In the genomic region with DNA sequence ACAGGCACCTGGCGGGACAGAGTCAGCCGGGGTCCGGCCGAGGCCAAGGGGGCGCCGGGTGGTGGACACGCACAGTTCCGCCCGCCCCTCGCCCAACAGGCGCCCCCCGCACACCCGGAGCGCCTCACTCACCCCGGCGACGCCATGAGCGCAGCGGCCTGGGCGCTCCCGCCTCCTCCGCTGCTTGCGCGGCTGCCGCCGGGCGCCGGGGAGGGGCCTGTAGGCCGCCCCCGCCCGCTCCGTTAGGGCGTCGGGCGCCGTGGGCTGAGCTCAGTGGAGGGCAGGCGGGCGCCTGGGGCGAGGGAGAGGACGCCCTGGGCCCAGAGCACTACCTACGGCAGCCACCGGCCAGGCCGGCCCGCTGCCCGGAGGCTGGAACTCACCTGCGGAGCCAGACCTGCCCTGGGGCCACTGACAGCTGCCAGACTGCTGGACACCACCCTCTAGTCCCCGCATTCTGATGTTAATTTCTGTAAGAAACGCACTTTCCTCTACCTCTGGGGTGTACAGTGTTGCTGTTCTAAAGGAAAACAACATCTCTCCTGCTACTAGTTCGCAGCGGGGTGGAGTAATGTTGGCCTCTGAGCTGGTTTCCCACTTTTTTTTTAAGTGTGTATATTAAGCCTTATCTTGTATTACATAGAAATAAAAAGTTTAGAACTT, we compare ENCODE assay signal across 8 mouse cellular contexts. TPM values are rescaled to one million over a fixed set of nuclear protein-coding genes. Genes with fewer than 3 reads are reported as not detected.
DNase-seq lines count a peak whose midpoint lies in the region; ATAC-seq and TF ChIP-seq lines count a peak whose summit lies in the region.

No protein-coding gene starts in this region.

- DNase-seq in 416B (ENCODE audit: low read depth), result peak; percentile 66
- DNase-seq in adrenal gland, postnatal 25 days, result peak; percentile 82
- DNase-seq in heart, adult 2 months, result peak; percentile 90 to 92
- peak; percentile 89 for DNase-seq in kidney, adult 2 months
- DNase-seq in limb, embryonic 14.5 days (ENCODE audit: low spot score), result peak; percentile 79
- DNase-seq in spleen, adult 18-20 months, result peak; percentile 70 to 79

- H3K79me2 ChIP-seq in heart, adult 2 months (replicated peaks; ENCODE audit: control insufficient read depth, insufficient read depth, low read length), result peaks cover 5% of the 10 kb centered on the region; the same call in 1 of the 2 replicates

- peak overlapping the region; percentile 79 for H3K27ac ChIP-seq in embryonic facial prominence, embryonic 12.5 days
- H3K27ac ChIP-seq in heart, adult 2 months, result peak overlapping the region; percentile 94
- H3K27ac ChIP-seq in kidney, adult 2 months (ENCODE audit: insufficient read depth, low read depth, low read length), result peak overlapping the region; percentile 94
- peak overlapping the region; percentile 86 for H3K27ac ChIP-seq in limb, embryonic 14.5 days (replicated peaks; ENCODE audit: low read depth, low read length)
- peak overlapping the region; percentile 82 for H3K27ac ChIP-seq in midbrain, embryonic 15.5 days

- peak; percentile 78 for TF ChIP-seq POLR2A in heart, adult 2 months (IDR thresholded peaks at IDR 0.05; ENCODE audit: insufficient read depth, low read depth, low read length)
- no peak for TF ChIP-seq POLR2A in kidney, adult 2 months (IDR thresholded peaks at IDR 0.05; ENCODE audit: low read depth, low read length)
- no peak for TF ChIP-seq POLR2A in limb, embryonic 14.5 days (IDR thresholded peaks at IDR 0.05; ENCODE audit: borderline replicate concordance, extremely low read depth, insufficient read depth, insufficient read length)

- peak overlapping the region; percentile 94 for H3K4me3 ChIP-seq in embryonic facial prominence, embryonic 12.5 days
- H3K4me3 ChIP-seq in heart, adult 2 months, result peak overlapping the region; percentile 97
- H3K4me3 ChIP-seq in kidney, adult 2 months (ENCODE audit: insufficient read depth, low read depth, low read length), result peak overlapping the region; percentile 54
- H3K4me3 ChIP-seq in limb, embryonic 14.5 days (replicated peaks; ENCODE audit: low read length), result peak overlapping the region; percentile 86
- H3K4me3 ChIP-seq in midbrain, embryonic 15.5 days, result peak overlapping the region; percentile 97

- H3K36me3 ChIP-seq in embryonic facial prominence, embryonic 12.5 days, result no peaks in the 10 kb centered on the region
- peaks cover 7% of the 10 kb centered on the region for H3K36me3 ChIP-seq in heart, adult 2 months (ENCODE audit: control insufficient read depth, insufficient read depth, low read length)
- H3K36me3 ChIP-seq in kidney, adult 2 months (ENCODE audit: control insufficient read depth, insufficient read depth, low read length), result no peaks in the 10 kb centered on the region
- no peaks in the 10 kb centered on the region for H3K36me3 ChIP-seq in limb, embryonic 14.5 days (ENCODE audit: control insufficient read depth, insufficient read depth, low read length)
- H3K36me3 ChIP-seq in midbrain, embryonic 15.5 days (replicated peaks), result no peaks in the 10 kb centered on the region

- H3K4me2 ChIP-seq in embryonic facial prominence, embryonic 12.5 days (replicated peaks), result peak overlapping the region; percentile 90
- H3K4me2 ChIP-seq in limb, embryonic 14.5 days (replicated peaks; ENCODE audit: low read depth, low read length, severe bottlenecking), result peak overlapping the region; percentile 81
- H3K4me2 ChIP-seq in midbrain, embryonic 15.5 days, result peak overlapping the region; percentile 79

- H3K9ac ChIP-seq in embryonic facial prominence, embryonic 12.5 days, result peak overlapping the region; percentile 95
- peak overlapping the region; percentile 96 for H3K9ac ChIP-seq in heart, adult 2 months (ENCODE audit: low read depth, low read length)
- H3K9ac ChIP-seq in limb, embryonic 14.5 days (ENCODE audit: low read depth, low read length, severe bottlenecking), result peak overlapping the region; percentile 98
- H3K9ac ChIP-seq in midbrain, embryonic 15.5 days, result peak overlapping the region; percentile 97

- intact Hi-C loops in heart, adult 2 months (cut with DNase I), result loop anchor here (1.0 to 5.0 kb wide), 3 partner anchors 21 to 46 kb away; a partner anchor contains a TSS

- no peaks in the 10 kb centered on the region for H3K27me3 ChIP-seq in embryonic facial prominence, embryonic 12.5 days
- H3K27me3 ChIP-seq in heart, adult 2 months (ENCODE audit: control insufficient read depth, insufficient read depth, low read length), result no peaks in the 10 kb centered on the region
- H3K27me3 ChIP-seq in kidney, adult 2 months (replicated peaks; ENCODE audit: control insufficient read depth, insufficient read depth, low read length), result no peaks in the 10 kb centered on the region
- H3K27me3 ChIP-seq in limb, embryonic 14.5 days (ENCODE audit: control insufficient read depth, insufficient read depth, low read length), result no peaks in the 10 kb centered on the region
- H3K27me3 ChIP-seq in midbrain, embryonic 15.5 days (replicated peaks), result no peaks in the 10 kb centered on the region

- ATAC-seq in embryonic facial prominence, embryonic 12.5 days (ENCODE audit: insufficient number of reproducible peaks, insufficient read depth, low FRiP score, low TSS enrichment), result peak; percentile 89
- peak; percentile 92 for ATAC-seq in limb, embryonic 14.5 days (ENCODE audit: low FRiP score, low read depth)
- ATAC-seq in midbrain, embryonic 15.5 days (replicated peaks), result peak; percentile 94

- 1% methylated on average over 38 of the region's 50 CpGs for WGBS in embryonic facial prominence, embryonic 12.5 days
- 1% methylated on average over 41 of the region's 50 CpGs for WGBS in heart, adult 2 months
- WGBS in kidney, adult 2 months, result under 1% methylated on average over 45 of the region's 50 CpGs
- under 1% methylated on average over 27 of the region's 50 CpGs for WGBS in limb, embryonic 14.5 days
- under 1% methylated on average over 39 of the region's 50 CpGs for WGBS in midbrain, embryonic 15.5 days

- no peaks in the 10 kb centered on the region for H3K9me3 ChIP-seq in embryonic facial prominence, embryonic 12.5 days
- H3K9me3 ChIP-seq in limb, embryonic 14.5 days (ENCODE audit: control insufficient read depth, low read length), result no peaks in the 10 kb centered on the region
- H3K9me3 ChIP-seq in midbrain, embryonic 15.5 days, result no peaks in the 10 kb centered on the region

- TF ChIP-seq CTCF in heart, adult 2 months (IDR thresholded peaks at IDR 0.05), result peak; percentile 30
- no peak for TF ChIP-seq CTCF in kidney, adult 2 months (conservative IDR thresholded peaks at IDR 0.05; ENCODE audit: insufficient read depth, insufficient read length, low read depth, low read length)

- peaks cover 5% of the 10 kb centered on the region; the same call in 1 of the 2 replicates for H3K4me1 ChIP-seq in embryonic facial prominence, embryonic 12.5 days
- H3K4me1 ChIP-seq in heart, adult 2 months (ENCODE audit: control insufficient read depth, insufficient read depth, low read length), result peaks cover 15% of the 10 kb centered on the region
- peaks cover 7% of the 10 kb centered on the region for H3K4me1 ChIP-seq in kidney, adult 2 months (ENCODE audit: control insufficient read depth, insufficient read depth, low read length)
- H3K4me1 ChIP-seq in limb, embryonic 14.5 days (ENCODE audit: control insufficient read depth, insufficient read depth, low read length), result peaks cover 4% of the 10 kb centered on the region; the same call in 1 of the 2 replicates
- H3K4me1 ChIP-seq in midbrain, embryonic 15.5 days, result peaks cover 7% of the 10 kb centered on the region

- TF ChIP-seq EP300 in heart, adult 2 months (IDR thresholded peaks at IDR 0.05; ENCODE audit: insufficient read depth, low read depth, low read length), result no peak

RNA-seq across cellular contexts. Expression of a gene that starts 21.1 kb away (rescaled TPM):
- total RNA-seq in adrenal gland, postnatal 25 days (2021), result 33.8 and 58.8 TPM in 2 replicates
- 27.4 and 28.6 TPM in 2 replicates for polyA plus RNA-seq in embryonic facial prominence, embryonic 12.5 days (2016; fragmentation: Nextera tagmentation; extraction: Ambion mirVana)
- total RNA-seq in heart, adult 2 months (2021), result 10 to 100 TPM; 58.5 to 69.8 TPM
- 26.1 and 35.7 TPM in 2 replicates for polyA plus RNA-seq in heart, adult 2 months (2012; rRNA removed)
- polyA plus RNA-seq in kidney, adult 2 months (2012; rRNA removed), result 31.5 and 32.2 TPM in 2 replicates
- polyA plus RNA-seq in limb, embryonic 14.5 days (2012; rRNA removed), result 17.1 and 21.5 TPM in 2 replicates
- polyA plus RNA-seq in limb, embryonic 14.5 days (2014; fragmentation: Nextera tagmentation; extraction: Ambion mirVana), result 21.7 and 23.4 TPM in 2 replicates
- 36.9 and 37.6 TPM in 2 replicates for polyA plus RNA-seq in midbrain, embryonic 15.5 days (2015; fragmentation: Nextera tagmentation; extraction: Ambion mirVana)

RNA-seq across cellular contexts. Expression of a gene that starts 25.6 kb away (rescaled TPM):
- total RNA-seq in adrenal gland, postnatal 25 days (2021), result 144 and 186 TPM in 2 replicates
- 184 and 189 TPM in 2 replicates for polyA plus RNA-seq in embryonic facial prominence, embryonic 12.5 days (2016; fragmentation: Nextera tagmentation; extraction: Ambion mirVana)
- 100 to 1,000 TPM; 151 to 166 TPM for total RNA-seq in heart, adult 2 months (2021)
- polyA plus RNA-seq in heart, adult 2 months (2012; rRNA removed), result 136 and 178 TPM in 2 replicates
- polyA plus RNA-seq in kidney, adult 2 months (2012; rRNA removed), result 272 and 323 TPM in 2 replicates
- polyA plus RNA-seq in limb, embryonic 14.5 days (2012; rRNA removed), result 124 and 135 TPM in 2 replicates
- polyA plus RNA-seq in limb, embryonic 14.5 days (2014; fragmentation: Nextera tagmentation; extraction: Ambion mirVana), result 197 and 219 TPM in 2 replicates
- 170 and 176 TPM in 2 replicates for polyA plus RNA-seq in midbrain, embryonic 15.5 days (2015; fragmentation: Nextera tagmentation; extraction: Ambion mirVana)

RNA-seq across cellular contexts. Expression of a gene that starts 47.2 kb away (rescaled TPM):
- total RNA-seq in adrenal gland, postnatal 25 days (2021), result 66.2 and 77.8 TPM in 2 replicates
- polyA plus RNA-seq in embryonic facial prominence, embryonic 12.5 days (2016; fragmentation: Nextera tagmentation; extraction: Ambion mirVana), result 132 and 139 TPM in 2 replicates
- total RNA-seq in heart, adult 2 months (2021), result 10 to 100 TPM; 25.7 to 29.2 TPM
- 24.4 and 25.6 TPM in 2 replicates for polyA plus RNA-seq in heart, adult 2 months (2012; rRNA removed)
- polyA plus RNA-seq in kidney, adult 2 months (2012; rRNA removed), result 49.6 and 52.5 TPM in 2 replicates
- polyA plus RNA-seq in limb, embryonic 14.5 days (2012; rRNA removed), result 85.4 and 89.9 TPM in 2 replicates
- 107 and 119 TPM in 2 replicates for polyA plus RNA-seq in limb, embryonic 14.5 days (2014; fragmentation: Nextera tagmentation; extraction: Ambion mirVana)
- polyA plus RNA-seq in midbrain, embryonic 15.5 days (2015; fragmentation: Nextera tagmentation; extraction: Ambion mirVana), result 151 and 154 TPM in 2 replicates

Comparison
In these comparisons a context has a peak if more than half of its experiments do, and no peak if none do; other contexts are left out.
1. Peak in every context shown above with its lines: DNase-seq, ATAC-seq, H3K4me3 ChIP-seq and H3K27ac ChIP-seq.